Mouse (Mus musculus) olfactory bulb, adult 2 months (tissue): Measurements from ENCODE around the gene Rnf103.

ENCODE experiments used
- CTCF ChIP-seq: fragments of 200-500 bp; IDR thresholded peaks from 2 replicates; pipeline ENCODE4 v1.5.1; 2012; ENCODE audit warnings: low read depth, mild to moderate bottlenecking, low read length, moderate library complexity; ENCODE audit not compliant: insufficient read depth
- POLR2A ChIP-seq: fragments of 200-500 bp; IDR thresholded peaks from 2 replicates; pipeline ENCODE4 v1.6.1; 2012; ENCODE audit warnings: mild to moderate bottlenecking, low read depth, low read length, moderate library complexity; ENCODE audit not compliant: insufficient read depth

DNA sequence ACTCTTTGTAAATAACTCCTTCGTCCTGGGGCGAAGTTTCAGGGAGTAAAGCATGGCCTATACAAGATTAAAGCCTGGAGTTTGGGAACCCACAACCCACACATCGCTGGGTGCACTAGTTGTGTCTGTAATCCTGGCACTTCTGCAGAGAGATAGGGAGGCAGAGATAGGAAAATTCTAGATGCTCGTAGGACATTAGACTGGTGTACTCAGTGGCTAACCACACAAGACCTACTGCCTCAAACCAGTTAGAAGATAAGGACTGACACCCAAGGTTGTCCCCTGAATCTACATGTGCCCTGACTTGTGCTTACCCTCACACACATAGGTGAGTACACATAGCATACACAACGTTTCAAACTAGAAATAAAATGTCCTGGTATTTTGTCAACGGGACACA, 48.1 kb upstream of the Rnf103 start:
- TF ChIP-seq CTCF, result no peak
- no peak for TF ChIP-seq POLR2A
